Mouse (Mus musculus): ENCODE measurements around the gene Pde4c. TPM values are rescaled to one million over a fixed set of nuclear protein-coding genes. Genes with fewer than 3 reads are reported as not detected.

Gene Pde4c
- polyA plus RNA-seq, 1 experiment from 2014 or later: 0.09 TPM

GRCm38 (mm10) chr8:70756476-70757040 lies 33.0 kb downstream of the Pde4c start:
- WGBS: 90% methylated on average over 6 of the region's 6 CpGs
- no peaks in the 10 kb centered on the region for H3K9me3 ChIP-seq (ENCODE audit: control insufficient read depth, low read length)
- no peak for DNase-seq (ENCODE audit: low spot score)
- no peak overlapping the region for H3K4me3 ChIP-seq (ENCODE audit: low read depth, low read length)
- no peaks in the 10 kb centered on the region for H3K36me3 ChIP-seq (ENCODE audit: control insufficient read depth, insufficient read depth, low read length)
- H3K4me1 ChIP-seq (replicated peaks; ENCODE audit: control insufficient read depth, insufficient read depth, low read length): peaks cover 2% of the 10 kb centered on the region
- no peak overlapping the region for H3K4me2 ChIP-seq (replicated peaks; ENCODE audit: low read depth, low read length)
- no peak overlapping the region for H3K27ac ChIP-seq (ENCODE audit: low read depth, low read length)
- ATAC-seq (ENCODE audit: low FRiP score): no peak
- no peaks in the 10 kb centered on the region for H3K27me3 ChIP-seq (ENCODE audit: control insufficient read depth, insufficient read depth, low read length)
- no peak overlapping the region for H3K9ac ChIP-seq (ENCODE audit: low read depth, low read length)

- Histone ChIP-seq H3K36me3 (ENCODE audit: control insufficient read depth, insufficient read depth, low read length) (no peaks in the 10 kb centered on the region), H3K4me3 (ENCODE audit: low read depth, low read length) (no peak overlapping the region), H3K27me3 (ENCODE audit: control insufficient read depth, insufficient read depth, low read length) (no peaks in the 10 kb centered on the region), H3K27ac (ENCODE audit: low read depth, low read length) (no peak overlapping the region), H3K4me1 (replicated peaks; ENCODE audit: control insufficient read depth, insufficient read depth, low read length) (peaks cover 2% of the 10 kb centered on the region), H3K9me3 (ENCODE audit: control insufficient read depth, low read length) (no peaks in the 10 kb centered on the region), H3K9ac (ENCODE audit: low read depth, low read length) (no peak overlapping the region), H3K4me2 (replicated peaks; ENCODE audit: low read depth, low read length) (no peak overlapping the region)
- ATAC-seq (ENCODE audit: low FRiP score) (no peak), DNase-seq (ENCODE audit: low spot score) (no peak)
- 69% methylated on average over 22 of the region's 22 CpGs for WGBS
These were observed 34.2 kb downstream of the Pde4c start for GRCm38 (mm10) chr8:70757523-70758307.

GRCm38 (mm10) chr8:70758308-70758615 lies 34.7 kb downstream of the Pde4c start:
- WGBS: 74% methylated on average over 7 of the region's 7 CpGs
- Histone ChIP-seq H3K9ac (ENCODE audit: low read depth, low read length) (no peak overlapping the region), H3K27ac (ENCODE audit: low read depth, low read length) (no peak overlapping the region)

GRCm38 (mm10) chr8:70758616-70759561 lies 35.4 kb downstream of the Pde4c start:
- H3K4me2 ChIP-seq (replicated peaks; ENCODE audit: low read depth, low read length): no peak overlapping the region
- 68% methylated on average over 19 of the region's 19 CpGs for WGBS
- H3K27ac ChIP-seq (ENCODE audit: low read depth, low read length): no peak overlapping the region
- no peak overlapping the region for H3K9ac ChIP-seq (ENCODE audit: low read depth, low read length)
- no peak for ATAC-seq (ENCODE audit: low FRiP score)
- H3K4me1 ChIP-seq (replicated peaks; ENCODE audit: control insufficient read depth, insufficient read depth, low read length): peaks cover 2% of the 10 kb centered on the region
- H3K9me3 ChIP-seq (ENCODE audit: control insufficient read depth, low read length): no peaks in the 10 kb centered on the region
- no peak overlapping the region for H3K4me3 ChIP-seq (ENCODE audit: low read depth, low read length)
- H3K27me3 ChIP-seq (ENCODE audit: control insufficient read depth, insufficient read depth, low read length): no peaks in the 10 kb centered on the region
- no peak for DNase-seq (ENCODE audit: low spot score)
- H3K36me3 ChIP-seq (ENCODE audit: control insufficient read depth, insufficient read depth, low read length): no peaks in the 10 kb centered on the region

More at GRCm38 (mm10) chr8:70758308-70758615, 34.7 kb downstream of the Pde4c start:
- DNase-seq (ENCODE audit: low spot score): no peak
- Histone ChIP-seq H3K4me3 (ENCODE audit: low read depth, low read length) (no peak overlapping the region), H3K4me1 (replicated peaks; ENCODE audit: control insufficient read depth, insufficient read depth, low read length) (peaks cover 2% of the 10 kb centered on the region), H3K27me3 (ENCODE audit: control insufficient read depth, insufficient read depth, low read length) (no peaks in the 10 kb centered on the region), H3K4me2 (replicated peaks; ENCODE audit: low read depth, low read length) (no peak overlapping the region), H3K9me3 (ENCODE audit: control insufficient read depth, low read length) (no peaks in the 10 kb centered on the region), H3K36me3 (ENCODE audit: control insufficient read depth, insufficient read depth, low read length) (no peaks in the 10 kb centered on the region)
- no peak for ATAC-seq (ENCODE audit: low FRiP score)

- Histone ChIP-seq H3K4me1 (replicated peaks; ENCODE audit: control insufficient read depth, insufficient read depth, low read length) (peaks cover 2% of the 10 kb centered on the region), H3K27me3 (ENCODE audit: control insufficient read depth, insufficient read depth, low read length) (no peaks in the 10 kb centered on the region), H3K4me3 (ENCODE audit: low read depth, low read length) (peak overlapping the region; percentile 75), H3K9me3 (ENCODE audit: control insufficient read depth, low read length) (no peaks in the 10 kb centered on the region), H3K27ac (ENCODE audit: low read depth, low read length) (peak overlapping the region; percentile 74), H3K9ac (ENCODE audit: low read depth, low read length) (peak overlapping the region; percentile 79), H3K4me2 (replicated peaks; ENCODE audit: low read depth, low read length) (peak overlapping the region; percentile 97), H3K36me3 (ENCODE audit: control insufficient read depth, insufficient read depth, low read length) (no peaks in the 10 kb centered on the region)
- peak; percentile 46; the same call in 1 of the 2 replicates for ATAC-seq (ENCODE audit: low FRiP score)
- 2% methylated on average over 19 of the region's 22 CpGs for WGBS
- DNase-seq (ENCODE audit: low spot score): peak; percentile 34
These were observed 36.8 kb downstream of the Pde4c start for GRCm38 (mm10) chr8:70760350-70760749.

GRCm38 (mm10) chr8:70760775-70761406 lies 37.4 kb downstream of the Pde4c start, which contains the start of gene Mpv17l2:
Mpv17l2 (minus strand) TSS chr8:70760946.
- Histone ChIP-seq H3K36me3 (ENCODE audit: control insufficient read depth, insufficient read depth, low read length) (no peaks in the 10 kb centered on the region), H3K27me3 (ENCODE audit: control insufficient read depth, insufficient read depth, low read length) (no peaks in the 10 kb centered on the region), H3K9ac (ENCODE audit: low read depth, low read length) (peak within 1 kb of the TSS; percentile 79), H3K9me3 (ENCODE audit: control insufficient read depth, low read length) (no peaks in the 10 kb centered on the region), H3K4me3 (ENCODE audit: low read depth, low read length) (peak within 1 kb of the TSS; percentile 75), H3K4me2 (replicated peaks; ENCODE audit: low read depth, low read length) (peak within 1 kb of the TSS; percentile 97), H3K27ac (ENCODE audit: low read depth, low read length) (peak within 1 kb of the TSS; percentile 74), H3K4me1 (replicated peaks; ENCODE audit: control insufficient read depth, insufficient read depth, low read length) (peaks cover 5% of the 10 kb centered on the region)
- 1% methylated on average over 53 of the region's 55 CpGs for WGBS
- peak; percentile 96 for ATAC-seq (ENCODE audit: low FRiP score)
- peak; percentile 94 for DNase-seq (ENCODE audit: low spot score)

- no peaks in the 10 kb centered on the region for H3K27me3 ChIP-seq (ENCODE audit: control insufficient read depth, insufficient read depth, low read length)
- H3K27ac ChIP-seq (ENCODE audit: low read depth, low read length): no peak overlapping the region
- 80% methylated on average over 1 of the region's 1 CpGs for WGBS
- ATAC-seq (ENCODE audit: low FRiP score): no peak
- no peaks in the 10 kb centered on the region for H3K36me3 ChIP-seq (ENCODE audit: control insufficient read depth, insufficient read depth, low read length)
- no peaks in the 10 kb centered on the region for H3K9me3 ChIP-seq (ENCODE audit: control insufficient read depth, low read length)
- H3K4me1 ChIP-seq (replicated peaks; ENCODE audit: control insufficient read depth, insufficient read depth, low read length): peaks cover 10% of the 10 kb centered on the region
- no peak overlapping the region for H3K4me3 ChIP-seq (ENCODE audit: low read depth, low read length)
- DNase-seq (ENCODE audit: low spot score): no peak
- H3K9ac ChIP-seq (ENCODE audit: low read depth, low read length): no peak overlapping the region
- no peak overlapping the region for H3K4me2 ChIP-seq (replicated peaks; ENCODE audit: low read depth, low read length)
These were observed 38.6 kb downstream of the Pde4c start for GRCm38 (mm10) chr8:70762118-70762517.

GRCm38 (mm10) chr8:70763354-70763753 lies 39.8 kb downstream of the Pde4c start:
- Histone ChIP-seq H3K27ac (ENCODE audit: low read depth, low read length) (no peak overlapping the region), H3K4me2 (replicated peaks; ENCODE audit: low read depth, low read length) (no peak overlapping the region), H3K9me3 (ENCODE audit: control insufficient read depth, low read length) (no peaks in the 10 kb centered on the region), H3K4me3 (ENCODE audit: low read depth, low read length) (no peak overlapping the region), H3K36me3 (ENCODE audit: control insufficient read depth, insufficient read depth, low read length) (no peaks in the 10 kb centered on the region), H3K9ac (ENCODE audit: low read depth, low read length) (no peak overlapping the region), H3K27me3 (ENCODE audit: control insufficient read depth, insufficient read depth, low read length) (no peaks in the 10 kb centered on the region), H3K4me1 (replicated peaks; ENCODE audit: control insufficient read depth, insufficient read depth, low read length) (peaks cover 10% of the 10 kb centered on the region)
- WGBS: 3% methylated on average over 3 of the region's 3 CpGs
- no peak for ATAC-seq (ENCODE audit: low FRiP score)
- DNase-seq (ENCODE audit: low spot score): peak; percentile 76
